Mouse (Mus musculus): Measurements from ENCODE around the gene Tmem131l.

GRCm38 (mm10) chr3:84024512-84025072 lies 15.4 kb downstream of the Tmem131l start:
- TF ChIP-seq CTCF (IDR thresholded peaks at IDR 0.05; ENCODE audit: borderline replicate concordance, insufficient read depth, low read length) (no peak), POLR2A (IDR thresholded peaks at IDR 0.05; ENCODE audit: low read depth, low read length) (no peak)

All from embryonic fibroblast, embryonic 13.5 days (primary cell).